Mouse (Mus musculus) 3T3-L1 (cell line): Measurements from ENCODE around the gene Rtp4.

Experiments
- DNase-seq: peaks from one replicate; pipeline ENCODE4 v3.0.0-alpha.2; 2015; ENCODE audit warnings: low read depth, low spot score

The Rtp4 gene

GRCm38 (mm10) chr16:23520235-23520871 lies at the start of gene Rtp4, which contains the start of gene Masp1:
Rtp4 (plus strand) TSS chr16:23520291.
Masp1 (minus strand) TSS chr16:23520815.
- DNase-seq, result peak; percentile 70

GRCm38 (mm10) chr16:23471551-23471950 lies 48.5 kb upstream of the Rtp4 start:
- no peak for DNase-seq

DNA sequence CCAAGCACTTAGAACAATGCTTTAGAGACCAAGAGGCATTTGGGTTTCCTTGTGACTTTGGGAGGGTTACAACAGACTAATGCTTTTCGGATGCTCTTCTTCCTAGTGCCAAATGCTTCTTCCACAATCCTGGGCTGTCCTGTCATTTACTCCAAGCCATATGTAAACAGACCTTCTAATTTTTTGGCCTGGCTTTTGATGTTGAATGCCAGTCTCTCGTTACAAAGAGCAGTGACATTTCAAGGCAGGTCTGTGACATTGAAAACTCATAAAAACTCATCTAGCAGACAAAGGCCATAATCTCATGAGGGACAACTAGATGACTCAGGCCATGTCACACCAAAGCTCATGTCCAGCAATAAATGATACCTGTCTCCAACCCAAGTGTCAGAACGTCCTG lies 48.0 kb upstream of the Rtp4 start:
- no peak for DNase-seq

GRCm38 (mm10) chr16:23475651-23476050 lies 44.4 kb upstream of the Rtp4 start:
- DNase-seq, result no peak

- DNase-seq, result no peak
These were observed 43.5 kb upstream of the Rtp4 start for GRCm38 (mm10) chr16:23476598-23476997.

GRCm38 (mm10) chr16:23479872-23480603 lies 40.1 kb upstream of the Rtp4 start:
- DNase-seq, result no peak

DNA sequence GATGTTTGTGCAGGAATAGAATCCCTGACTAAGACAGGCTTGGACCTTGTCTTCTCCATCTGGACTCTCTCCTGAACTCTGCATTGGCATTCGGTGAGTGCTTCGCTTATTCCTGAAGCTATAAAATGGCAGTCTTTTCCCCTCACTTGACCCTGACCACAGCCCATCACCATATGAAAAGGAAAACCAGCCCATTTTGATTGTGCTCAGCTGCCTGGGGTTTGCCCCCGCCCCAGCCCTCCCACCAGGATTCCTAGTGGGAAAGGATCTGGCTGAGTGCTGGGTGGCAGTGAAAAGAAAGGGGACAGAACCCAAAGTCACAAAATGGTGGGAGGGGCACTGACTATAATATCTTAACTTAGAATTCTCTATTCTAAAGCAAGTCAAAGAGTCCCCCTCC lies 37.9 kb upstream of the Rtp4 start:
- DNase-seq, result no peak

DNA sequence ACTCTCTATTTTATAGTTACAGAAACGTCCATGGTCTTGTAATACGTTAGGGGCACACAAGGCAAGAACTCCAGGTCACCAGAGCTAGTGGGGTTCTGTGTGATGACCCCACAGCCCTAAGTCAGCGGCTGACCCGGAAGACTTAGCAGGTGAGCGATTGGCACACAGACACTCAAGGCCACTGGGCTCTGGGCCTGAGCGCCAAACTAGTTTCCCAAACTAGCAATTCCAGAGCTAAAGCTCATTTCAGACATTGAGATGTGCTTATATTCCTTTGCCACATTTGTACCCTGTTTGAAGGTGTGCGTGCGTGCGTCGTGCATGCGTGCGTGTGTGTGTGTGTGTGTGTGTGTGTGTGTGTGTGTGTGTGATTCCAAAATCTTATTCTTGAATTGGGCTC lies 37.2 kb upstream of the Rtp4 start:
- no peak for DNase-seq

DNA sequence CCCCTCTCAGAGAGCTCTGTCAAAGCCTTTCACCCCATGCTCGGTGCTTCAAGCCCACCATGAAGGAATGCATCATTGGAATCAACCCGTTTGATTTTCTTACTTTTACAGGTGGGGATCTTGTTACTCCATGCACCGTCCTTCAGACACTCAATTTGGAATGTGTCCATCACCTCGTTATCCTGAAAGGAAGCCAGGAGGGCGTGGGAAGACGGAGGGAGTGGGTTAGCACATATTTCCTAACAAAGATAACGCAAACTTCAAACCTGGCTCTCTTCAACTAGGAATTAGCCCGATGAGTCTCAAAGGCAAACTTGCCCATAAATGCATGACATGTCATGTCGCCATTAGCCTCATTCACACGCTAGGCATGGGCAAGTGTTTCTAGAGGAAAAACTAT lies 36.8 kb upstream of the Rtp4 start:
- no peak for DNase-seq

DNA sequence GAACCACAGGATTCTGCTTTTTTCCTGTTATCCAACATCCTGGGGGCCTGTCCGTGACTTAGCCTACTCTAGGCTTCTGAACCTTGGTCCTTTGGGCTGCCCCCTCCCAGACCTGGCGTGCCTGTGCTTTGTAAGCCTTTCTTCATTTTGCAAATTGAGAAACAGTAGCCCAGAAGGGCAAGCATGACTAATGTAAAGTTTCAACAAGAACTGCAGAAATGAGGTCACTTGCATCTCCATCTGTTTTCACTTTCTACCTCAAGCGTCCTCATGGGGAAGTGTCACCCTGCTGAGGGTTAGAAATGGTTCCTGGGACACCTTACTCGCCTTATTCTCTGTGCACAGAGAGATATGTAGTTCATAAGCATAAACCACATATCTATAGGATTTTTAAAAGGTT lies 27.3 kb upstream of the Rtp4 start:
- peak; percentile 66 for DNase-seq

DNA sequence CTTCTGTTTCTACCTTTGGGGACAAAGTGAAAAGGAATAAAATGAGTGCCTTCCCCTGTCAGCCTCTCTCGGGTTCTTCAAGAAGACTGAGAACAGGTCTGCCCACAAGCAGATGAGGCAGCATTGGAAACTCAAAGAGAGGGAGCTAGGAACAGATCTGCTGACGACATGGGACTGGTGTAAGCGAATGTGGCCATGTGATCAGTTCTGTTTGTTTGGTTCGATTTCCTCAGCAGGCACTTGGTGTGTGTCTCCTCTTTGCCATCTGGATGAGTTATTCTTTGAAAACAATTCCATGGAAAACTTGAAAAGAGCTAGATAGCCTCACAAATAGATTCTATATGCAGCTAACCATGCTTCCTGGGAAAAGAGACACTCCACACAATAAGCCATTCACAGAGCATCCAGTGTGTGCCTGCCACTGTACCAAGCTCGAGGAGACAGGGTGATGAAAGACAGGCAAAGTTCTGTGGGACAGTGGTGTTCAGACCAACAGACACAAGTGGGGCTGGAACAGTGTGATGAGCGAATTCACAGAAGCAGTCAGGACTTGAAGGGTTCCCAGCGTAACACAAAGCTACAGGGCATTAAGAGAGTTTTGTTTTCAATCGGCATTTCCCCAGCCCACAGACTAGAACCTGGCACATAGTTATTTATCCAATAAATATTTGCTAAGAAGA lies 23.7 kb upstream of the Rtp4 start:
- DNase-seq, result no peak

- peak; percentile 84 for DNase-seq
These were observed 22.7 kb upstream of the Rtp4 start for GRCm38 (mm10) chr16:23497440-23497839.

GRCm38 (mm10) chr16:23497881-23498280 lies 22.2 kb upstream of the Rtp4 start:
- DNase-seq, result no peak

GRCm38 (mm10) chr16:23498691-23499131 lies 21.4 kb upstream of the Rtp4 start:
- peak; percentile 47 for DNase-seq

DNA sequence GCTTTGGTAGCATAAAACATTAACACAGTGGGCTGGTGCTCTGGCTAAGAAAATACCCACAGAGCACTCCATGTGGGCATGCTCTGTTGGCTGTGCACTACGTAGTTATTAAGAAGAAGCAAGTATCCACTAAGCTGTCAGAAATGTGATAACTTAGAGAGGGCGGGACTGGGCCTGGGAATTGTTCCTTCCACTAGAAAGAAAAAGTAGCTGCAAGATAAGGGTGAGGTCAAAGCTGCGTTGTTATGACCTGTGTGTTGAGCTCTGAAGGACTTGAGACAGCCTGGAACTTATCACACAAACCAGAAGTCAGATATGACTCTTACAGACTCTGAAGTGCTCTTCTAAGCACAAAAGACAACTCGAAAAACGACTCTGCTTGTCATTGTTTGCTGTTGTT lies 19.5 kb upstream of the Rtp4 start:
- DNase-seq, result no peak

DNA sequence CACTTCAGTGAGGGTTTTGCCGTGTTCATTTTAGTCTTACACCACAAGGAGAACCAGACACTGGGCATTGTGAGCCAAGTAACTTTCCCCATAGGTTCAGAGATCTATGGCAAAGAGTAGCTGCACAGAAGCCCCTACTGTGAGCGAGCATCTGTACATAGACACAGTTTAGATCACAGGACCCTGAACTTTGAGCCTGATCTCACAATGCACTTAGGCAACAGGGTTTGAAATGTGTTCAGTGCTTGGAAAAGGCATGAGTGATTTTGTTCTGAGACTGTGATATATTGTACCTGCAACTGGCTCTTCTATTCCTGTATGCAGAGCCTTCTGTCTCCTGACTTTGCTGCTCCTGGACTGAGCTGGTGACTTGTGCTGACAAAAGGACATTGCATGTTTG lies 18.8 kb upstream of the Rtp4 start:
- no peak for DNase-seq

- DNase-seq, result peak; percentile 41
These were observed 17.6 kb upstream of the Rtp4 start for GRCm38 (mm10) chr16:23502478-23502877.

DNA sequence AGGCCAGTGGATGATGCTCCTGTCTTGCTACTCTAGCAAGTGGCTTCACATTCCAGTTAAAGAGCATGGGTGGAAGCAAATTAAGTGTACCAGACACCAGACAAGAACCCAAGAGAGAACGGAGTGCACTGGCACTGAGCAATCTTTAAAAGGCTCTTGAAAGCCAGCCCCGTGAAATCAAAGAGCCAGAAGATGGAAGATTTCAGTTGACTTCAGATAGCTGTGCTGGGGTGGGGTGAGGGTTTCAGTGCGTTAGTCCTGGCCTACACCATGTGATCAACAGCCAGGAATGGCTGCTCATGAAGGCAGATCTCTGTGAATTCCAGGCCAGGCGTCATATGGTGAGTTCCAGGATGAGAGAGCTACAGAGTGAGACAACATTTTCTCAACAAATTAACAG lies 16.7 kb upstream of the Rtp4 start:
- DNase-seq, result no peak

DNA sequence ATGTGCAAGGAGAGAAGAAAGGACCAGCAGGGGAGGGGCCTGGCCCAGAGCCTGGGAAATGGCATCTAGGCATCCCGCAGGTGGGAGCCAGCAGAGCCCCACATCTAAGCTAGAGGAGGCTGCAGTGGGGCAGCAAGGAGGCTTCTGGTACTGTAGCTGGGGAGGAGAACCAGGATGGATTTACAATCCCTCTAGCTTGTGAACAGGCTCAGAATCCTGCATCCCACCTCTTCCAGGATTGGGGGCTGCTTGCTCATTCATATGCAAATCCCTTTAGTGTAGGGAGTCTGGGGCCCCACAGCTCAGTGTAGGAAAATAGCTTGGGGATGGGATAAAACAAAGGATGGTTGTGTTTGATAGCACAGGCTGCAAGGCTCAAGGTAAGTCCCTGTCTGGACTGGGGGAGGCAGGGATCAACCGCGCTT lies 15.8 kb upstream of the Rtp4 start:
- DNase-seq, result no peak

GRCm38 (mm10) chr16:23505904-23506687 lies 14.0 kb upstream of the Rtp4 start:
- no peak for DNase-seq

- no peak for DNase-seq
These were observed 8.7 kb upstream of the Rtp4 start for GRCm38 (mm10) chr16:23511166-23511935.
